Mouse (Mus musculus) stomach, embryonic 15.5 days (tissue): ENCODE data around the gene Snapc5. TPM values are rescaled to one million over a fixed set of nuclear protein-coding genes. Genes with fewer than 3 reads are reported as not detected.
"Not testable (repeated sequence)": the region's sequence is repeated elsewhere in the genome, so short reads cannot be mapped to it uniquely, and the experiment has no call there.

ENCODE experiments used
- ATAC-seq: fragments of 200-750 bp; cut with Nextera tagmentation; 2 replicates; pipeline ENCODE4 v1.8.0; 2017; ENCODE audit warnings: low read depth, moderate number of reproducible peaks, moderate TSS enrichment; ENCODE audit not compliant: insufficient read depth, low FRiP score
- H3K27ac ChIP-seq: fragments of 300-500 bp; sonication (generic); 2 replicates; pipeline ENCODE4 v1.5.1; 2015; ENCODE audit warnings: mild to moderate bottlenecking, inconsistent platforms
- H3K27me3 ChIP-seq: fragments of 300-500 bp; sonication (generic); replicated peaks from 2 replicates; pipeline ENCODE4 v1.6.1; 2015; ENCODE audit warnings: inconsistent platforms
- H3K36me3 ChIP-seq: fragments of 300-500 bp; sonication (generic); 2 replicates; pipeline ENCODE4 v1.6.1; 2015; ENCODE audit warnings: inconsistent platforms
- H3K4me1 ChIP-seq: fragments of 300-500 bp; sonication (generic); 2 replicates; pipeline ENCODE4 v1.6.1; 2015; ENCODE audit warnings: inconsistent platforms
- H3K4me2 ChIP-seq: fragments of 300-500 bp; sonication (generic); 2 replicates; pipeline ENCODE4 v1.6.1; 2015; ENCODE audit warnings: mild to moderate bottlenecking, inconsistent platforms
- H3K4me3 ChIP-seq: fragments of 300-500 bp; sonication (generic); replicated peaks from 2 replicates; pipeline ENCODE4 v1.5.1; 2015; ENCODE audit warnings: inconsistent platforms
- H3K9ac ChIP-seq: fragments of 300-500 bp; sonication (generic); 2 replicates; pipeline ENCODE4 v1.6.1; 2015; ENCODE audit warnings: inconsistent platforms
- H3K9me3 ChIP-seq: fragments of 300-500 bp; sonication (generic); 2 replicates; pipeline ENCODE4 v1.6.1; 2016; ENCODE audit warnings: inconsistent platforms
- WGBS: fragments of 180-500 bp; shearing (Covaris S2); methylation state at CpG from one replicate; pipeline ENCODE4 v1.1.7; 2015; 5-methylcytosine and 5-hydroxymethylcytosine counted together
- polyA plus RNA-seq: library from polyadenylated mRNA; unstranded; fragments of >200 nt; fragmentation: Nextera tagmentation; extraction: Ambion mirVana; gene quantifications from 2 replicates; pipeline ENCODE4 v1.2.1, GENCODE M21; 2015

Snapc5 gene
- polyA plus RNA-seq, 1 experiment from 2014 or later = 31.1 TPM

GRCm38 (mm10) chr9:64174766-64175165 lies 4.3 kb upstream of the Snapc5 start:
- 62% methylated on average over 8 of the region's 8 CpGs for WGBS
- no peak for ATAC-seq

GRCm38 (mm10) chr9:64175378-64175777 lies 3.7 kb upstream of the Snapc5 start:
- Histone ChIP-seq H3K36me3 (peaks cover 41% of the 10 kb centered on the region), H3K9me3 (no peaks in the 10 kb centered on the region), H3K27ac (no peak overlapping the region), H3K4me1 (peaks cover 8% of the 10 kb centered on the region; the same call in 1 of the 2 replicates), H3K27me3 (no peaks in the 10 kb centered on the region), H3K9ac (no peak overlapping the region), H3K4me2 (peak overlapping the region; percentile 64; the same call in 1 of the 2 replicates), H3K4me3 (no peak overlapping the region)
- no peak for ATAC-seq
- 84% methylated on average over 11 of the region's 11 CpGs for WGBS

More at GRCm38 (mm10) chr9:64174766-64175165, 4.3 kb upstream of the Snapc5 start:
- Histone ChIP-seq H3K4me1 (peaks cover 3% of the 10 kb centered on the region; the same call in 1 of the 2 replicates), H3K27ac (no peak overlapping the region), H3K36me3 (peaks cover 36% of the 10 kb centered on the region), H3K9me3 (no peaks in the 10 kb centered on the region), H3K4me2 (peak overlapping the region; percentile 64), H3K9ac (no peak overlapping the region), H3K4me3 (peak overlapping the region; percentile 98; the same call in 1 of the 2 replicates), H3K27me3 (no peaks in the 10 kb centered on the region)

GRCm38 (mm10) chr9:64178610-64178973 lies 482 bp upstream of the Snapc5 start:
- 0 out of 2 replicates have a peak, but pooled peaks have one; percentile 32 for ATAC-seq
- WGBS = 32% methylated on average over 3 of the region's 3 CpGs
- Histone ChIP-seq H3K9ac (no peak overlapping the region), H3K4me3 (peak overlapping the region; percentile 75), H3K4me2 (peak overlapping the region; percentile 58), H3K27ac (peak overlapping the region; percentile 92), H3K36me3 (peaks cover 55% of the 10 kb centered on the region), H3K4me1 (peaks cover 6% of the 10 kb centered on the region; the same call in 1 of the 2 replicates), H3K27me3 (no peaks in the 10 kb centered on the region), H3K9me3 (no peaks in the 10 kb centered on the region)

- peaks cover 47% of the 10 kb centered on the region for H3K36me3 ChIP-seq
- H3K9ac ChIP-seq, H3K4me2 ChIP-seq, H3K27ac ChIP-seq, ATAC-seq, H3K9me3 ChIP-seq, H3K4me1 ChIP-seq, H3K27me3 ChIP-seq, H3K4me3 ChIP-seq: not testable (repeated sequence)
- 93% methylated on average over 5 of the region's 5 CpGs for WGBS
Measured at GRCm38 (mm10) chr9:64183295-64183694, 4.2 kb downstream of the Snapc5 start.

GRCm38 (mm10) chr9:64184166-64184840 lies 5.2 kb downstream of the Snapc5 start:
- Histone ChIP-seq H3K9me3 (no peaks in the 10 kb centered on the region), H3K4me1 (0 out of 2 replicates have a peak, but pooled peaks cover 6% of the 10 kb centered on the region), H3K9ac (no peak overlapping the region), H3K27me3 (no peaks in the 10 kb centered on the region), H3K4me3 (no peak overlapping the region), H3K36me3 (peaks cover 44% of the 10 kb centered on the region), H3K27ac (no peak overlapping the region), H3K4me2 (no peak overlapping the region)
- 89% methylated on average over 5 of the region's 5 CpGs for WGBS
- no peak for ATAC-seq

GRCm38 (mm10) chr9:64193879-64194278 lies 14.8 kb downstream of the Snapc5 start:
- H3K4me3 ChIP-seq = no peak overlapping the region
- H3K27me3 ChIP-seq = no peaks in the 10 kb centered on the region
- no peaks in the 10 kb centered on the region for H3K9me3 ChIP-seq
- peaks cover 11% of the 10 kb centered on the region for H3K36me3 ChIP-seq
- H3K4me1 ChIP-seq = peaks cover 4% of the 10 kb centered on the region; the same call in 1 of the 2 replicates
- H3K4me2 ChIP-seq = no peak overlapping the region
- no peak for ATAC-seq
- no peak overlapping the region for H3K27ac ChIP-seq
- no peak overlapping the region for H3K9ac ChIP-seq
- WGBS = 82% methylated on average over 1 of the region's 1 CpGs

- 75% methylated on average over 4 of the region's 4 CpGs for WGBS
- no peak overlapping the region for H3K4me3 ChIP-seq
- H3K4me1 ChIP-seq = peaks cover 4% of the 10 kb centered on the region; the same call in 1 of the 2 replicates
- no peak overlapping the region for H3K27ac ChIP-seq
- H3K9ac ChIP-seq = no peak overlapping the region
- peaks cover 8% of the 10 kb centered on the region for H3K36me3 ChIP-seq
- H3K27me3 ChIP-seq = no peaks in the 10 kb centered on the region
- H3K4me2 ChIP-seq = no peak overlapping the region
- H3K9me3 ChIP-seq = no peaks in the 10 kb centered on the region
- ATAC-seq = no peak
Measured at GRCm38 (mm10) chr9:64195554-64195953, 16.5 kb downstream of the Snapc5 start.

GRCm38 (mm10) chr9:64197524-64197923 lies 18.4 kb downstream of the Snapc5 start:
- ATAC-seq = no peak
- Histone ChIP-seq H3K36me3 (peaks cover 6% of the 10 kb centered on the region; the same call in 1 of the 2 replicates), H3K4me1 (peaks cover 4% of the 10 kb centered on the region; the same call in 1 of the 2 replicates), H3K9ac (no peak overlapping the region), H3K4me2 (no peak overlapping the region), H3K4me3 (no peak overlapping the region), H3K27me3 (no peaks in the 10 kb centered on the region), H3K27ac (no peak overlapping the region), H3K9me3 (no peaks in the 10 kb centered on the region)
- 86% methylated on average over 8 of the region's 8 CpGs for WGBS

- Histone ChIP-seq H3K4me3 (no peak overlapping the region), H3K27ac (peak overlapping the region; percentile 35; the same call in 1 of the 2 replicates), H3K9me3 (no peaks in the 10 kb centered on the region), H3K9ac (no peak overlapping the region), H3K27me3 (no peaks in the 10 kb centered on the region), H3K36me3 (0 out of 2 replicates have a peak, but pooled peaks cover 6% of the 10 kb centered on the region), H3K4me2 (no peak overlapping the region), H3K4me1 (peaks cover 4% of the 10 kb centered on the region; the same call in 1 of the 2 replicates)
- 86% methylated on average over 5 of the region's 5 CpGs for WGBS
- ATAC-seq = no peak
Measured at GRCm38 (mm10) chr9:64198068-64198762, 19.1 kb downstream of the Snapc5 start.

GRCm38 (mm10) chr9:64198763-64199418 lies 19.8 kb downstream of the Snapc5 start:
- H3K4me2 ChIP-seq, H3K9ac ChIP-seq, H3K4me3 ChIP-seq, ATAC-seq, H3K4me1 ChIP-seq, H3K9me3 ChIP-seq, H3K27me3 ChIP-seq, H3K36me3 ChIP-seq: not testable (repeated sequence)
- H3K27ac ChIP-seq = peak overlapping the region; percentile 67
- WGBS = 81% methylated on average over 7 of the region's 7 CpGs

- 0 out of 2 replicates have a peak, but pooled peaks cover 6% of the 10 kb centered on the region for H3K36me3 ChIP-seq
- peak overlapping the region; percentile 67 for H3K27ac ChIP-seq
- no peak overlapping the region for H3K4me3 ChIP-seq
- no peaks in the 10 kb centered on the region for H3K27me3 ChIP-seq
- ATAC-seq = peak; percentile 33; the same call in 1 of the 2 replicates
- WGBS = 60% methylated on average over 2 of the region's 2 CpGs
- no peak overlapping the region for H3K9ac ChIP-seq
- no peak overlapping the region for H3K4me2 ChIP-seq
- peaks cover 4% of the 10 kb centered on the region; the same call in 1 of the 2 replicates for H3K4me1 ChIP-seq
- no peaks in the 10 kb centered on the region for H3K9me3 ChIP-seq
Measured at GRCm38 (mm10) chr9:64199897-64200296, 20.8 kb downstream of the Snapc5 start.
